Mouse (Mus musculus): ENCODE measurements around the gene Slc39a3.
"Not testable (repeated sequence)": the region's sequence is repeated elsewhere in the genome, so short reads cannot be mapped to it uniquely, and the experiment has no call there.

The Slc39a3 gene

GRCm38 (mm10) chr10:81036988-81037580 is at the start of gene Slc39a3:
TSS of gene Slc39a3 (minus strand) at chr10:81037426.
- peak; percentile 99 to 100 for DNase-seq (ENCODE audit: low spot score in 2 of 2)

GRCm38 (mm10) chr10:81087021-81087420 is 49.8 kb upstream of the Slc39a3 start:
- DNase-seq (ENCODE audit: low spot score in 2 of 2): no peak

- peak in 1 of 2 experiments; percentile 74 for DNase-seq (ENCODE audit: low spot score in 2 of 2)
Measured at GRCm38 (mm10) chr10:81082168-81082960, 45.1 kb upstream of the Slc39a3 start.

GRCm38 (mm10) chr10:81080008-81080655 is 42.9 kb upstream of the Slc39a3 start:
- no peak for DNase-seq (ENCODE audit: low spot score in 2 of 2)

- no peak for DNase-seq (ENCODE audit: low spot score in 2 of 2)
Measured at GRCm38 (mm10) chr10:81077916-81078315, 40.7 kb upstream of the Slc39a3 start.

GRCm38 (mm10) chr10:81076356-81076755 is 39.1 kb upstream of the Slc39a3 start:
- DNase-seq (ENCODE audit: low spot score in 2 of 2): no peak

GRCm38 (mm10) chr10:81075734-81076133 is 38.5 kb upstream of the Slc39a3 start:
- DNase-seq (ENCODE audit: low spot score in 2 of 2): no peak

- DNase-seq (ENCODE audit: low spot score in 2 of 2): no peak
Measured at GRCm38 (mm10) chr10:81073464-81073863, 36.2 kb upstream of the Slc39a3 start.

GRCm38 (mm10) chr10:81072290-81072689 is 35.1 kb upstream of the Slc39a3 start:
- DNase-seq (ENCODE audit: low spot score in 2 of 2): no peak

- DNase-seq (ENCODE audit: low spot score in 2 of 2): peak; percentile 87 to 95
Measured at GRCm38 (mm10) chr10:81069836-81070235, 32.6 kb upstream of the Slc39a3 start, which contains the start of gene Thop1. TSS of gene Thop1 (plus strand) at chr10:81070035.

GRCm38 (mm10) chr10:81068706-81069105 is 31.5 kb upstream of the Slc39a3 start:
- DNase-seq (ENCODE audit: low spot score in 2 of 2): no peak

GRCm38 (mm10) chr10:81064519-81064918 is 27.3 kb upstream of the Slc39a3 start:
- DNase-seq (ENCODE audit: low spot score in 2 of 2): not testable (repeated sequence)

- no peak for DNase-seq (ENCODE audit: low spot score in 2 of 2)
Measured at GRCm38 (mm10) chr10:81062710-81063109, 25.5 kb upstream of the Slc39a3 start.

- DNase-seq (ENCODE audit: low spot score in 2 of 2): peak; percentile 96 to 98
Measured at GRCm38 (mm10) chr10:81059603-81060543, 22.6 kb upstream of the Slc39a3 start, which contains the start of gene Sgta. TSS of gene Sgta (minus strand) at chr10:81060181.

GRCm38 (mm10) chr10:81058896-81059295 is 21.7 kb upstream of the Slc39a3 start:
- no peak for DNase-seq (ENCODE audit: low spot score in 2 of 2)

- DNase-seq (ENCODE audit: low spot score in 2 of 2): no peak
Measured at GRCm38 (mm10) chr10:81057406-81058130, 20.3 kb upstream of the Slc39a3 start.

- not testable (repeated sequence) for DNase-seq (ENCODE audit: low spot score in 2 of 2)
Measured at GRCm38 (mm10) chr10:81055802-81056340, 18.6 kb upstream of the Slc39a3 start.

- no peak for DNase-seq (ENCODE audit: low spot score in 2 of 2)
Measured at GRCm38 (mm10) chr10:81055169-81055568, 17.9 kb upstream of the Slc39a3 start.

- DNase-seq (ENCODE audit: low spot score in 2 of 2): no peak
Measured at GRCm38 (mm10) chr10:81052577-81052976, 15.4 kb upstream of the Slc39a3 start.

- no peak for DNase-seq (ENCODE audit: low spot score in 2 of 2)
Measured at GRCm38 (mm10) chr10:81051133-81051532, 13.9 kb upstream of the Slc39a3 start.

All from cerebellum, postnatal 4 days (tissue).